Mouse (Mus musculus) CH12.LX (cell line): ENCODE measurements at regions not wholly inside any gene's neighbourhood (a gene's known extent, or its start where the extent isn't known, plus 50 kb on each side); places are given as distances from the start of the nearest gene placed in this dataset.

Experiments used
- DNase-seq: peaks from one replicate; pipeline ENCODE4 v3.0.0-alpha.2; 2013; ENCODE audit errors: extremely low read depth
- H3K27ac ChIP-seq: 2 replicates; pipeline ENCODE4 v1.5.1; 2012; ENCODE audit warnings: low read depth, mild to moderate bottlenecking, control low read depth, moderate library complexity; ENCODE audit not compliant: insufficient read depth
- H3K27me3 ChIP-seq: replicated peaks from 2 replicates; pipeline ENCODE3; 2012; ENCODE audit warnings: inconsistent platforms
- H3K36me3 ChIP-seq, 2 experiments: replicated peaks in 1 of 2; 2 replicates each; pipeline versions ENCODE3 to v1.6.1; 2012; ENCODE audit warnings: inconsistent platforms in 1 of 2, low read length in 1 of 2, mild to moderate bottlenecking in 1 of 2, mixed read lengths in 1 of 2, moderate library complexity in 1 of 2; ENCODE audit not compliant: control insufficient read depth in 1 of 2, insufficient read depth in 1 of 2
- H3K4me1 ChIP-seq, 2 experiments: 2 replicates each; pipeline ENCODE4 v1.6.1; 2012; ENCODE audit warnings: inconsistent platforms in 1 of 2, moderate library complexity in 1 of 2; ENCODE audit not compliant: insufficient read depth in 2 of 2, control insufficient read depth in 1 of 2
- H3K4me2 ChIP-seq: 2 replicates; pipeline ENCODE4 v1.6.1; 2012; ENCODE audit warnings: low read depth, mild to moderate bottlenecking, control low read depth; ENCODE audit not compliant: poor library complexity, insufficient read depth, severe bottlenecking
- H3K4me3 ChIP-seq, 3 experiments: fragments of 150-350 bp in 1 of 3; sonication (generic) in 1 of 3; replicated peaks in 1 of 3; 2 replicates each; pipeline versions ENCODE3 to v1.5.1; 2011 to 2012; ENCODE audit warnings: low read depth in 2 of 3, low read length in 2 of 3, mild to moderate bottlenecking in 2 of 3, moderate library complexity in 2 of 3, control low read depth in 1 of 3, improper control_type of control experiment in 1 of 3, inconsistent platforms in 1 of 3, mixed read lengths in 1 of 3; ENCODE audit not compliant: poor library complexity in 1 of 3
- H3K79me2 ChIP-seq: replicated peaks from 2 replicates; pipeline ENCODE4 v1.6.1; 2012; ENCODE audit warnings: mild to moderate bottlenecking, moderate library complexity; ENCODE audit not compliant: control insufficient read depth, poor library complexity, insufficient read depth, severe bottlenecking; ENCODE audit errors: extremely low read depth
- H3K9ac ChIP-seq: 2 replicates; pipeline ENCODE4 v1.6.1; 2012; ENCODE audit warnings: low read depth, mild to moderate bottlenecking, control low read depth, moderate library complexity; ENCODE audit not compliant: insufficient read depth
- H3K9me3 ChIP-seq: replicated peaks from 2 replicates; pipeline ENCODE3; 2012; ENCODE audit warnings: low read length, inconsistent platforms, mixed read lengths
- CHD1 ChIP-seq: IDR thresholded peaks from 2 replicates; pipeline ENCODE4 v1.6.1; 2012; ENCODE audit warnings: low read depth, low read length, improper control_type of control experiment, inconsistent platforms
- CTCF ChIP-seq, 2 experiments: IDR thresholded peaks in 1 of 2; conservative IDR thresholded peaks in 1 of 2; 2 replicates each; pipeline ENCODE4 v1.5.1; 2011 to 2012; ENCODE audit warnings: low read depth in 2 of 2, low read length in 2 of 2, improper control_type of control experiment in 1 of 2, inconsistent platforms in 1 of 2, mild to moderate bottlenecking in 1 of 2, moderate library complexity in 1 of 2
- ELF1 ChIP-seq: IDR thresholded peaks from 2 replicates; pipeline ENCODE4 v1.6.1; 2014; ENCODE audit warnings: low read depth, mild to moderate bottlenecking, inconsistent platforms, low read length, improper control_type of control experiment
- GABPA ChIP-seq: IDR thresholded peaks from 2 replicates; pipeline ENCODE4 v1.6.1; 2012; ENCODE audit warnings: low read depth, low read length, improper control_type of control experiment, inconsistent platforms; ENCODE audit not compliant: insufficient replicate concordance
- HCFC1 ChIP-seq: IDR thresholded peaks from 2 replicates; pipeline ENCODE4 v1.6.1; 2012; ENCODE audit warnings: low read depth, mild to moderate bottlenecking, inconsistent platforms, low read length, improper control_type of control experiment
- IRF4 ChIP-seq: IDR thresholded peaks from 2 replicates; pipeline ENCODE4 v1.6.1; 2014; ENCODE audit warnings: low read depth, mild to moderate bottlenecking, inconsistent platforms, low read length, improper control_type of control experiment
- KAT2A ChIP-seq: IDR thresholded peaks from 2 replicates; pipeline ENCODE4 v1.6.1; 2012; ENCODE audit warnings: low read length, improper control_type of control experiment, inconsistent platforms; ENCODE audit not compliant: insufficient replicate concordance
- MEF2A ChIP-seq: IDR thresholded peaks from 2 replicates; pipeline ENCODE4 v1.6.1; 2014; ENCODE audit warnings: low read depth, mild to moderate bottlenecking, inconsistent platforms, low read length, improper control_type of control experiment, borderline replicate concordance
- MXI1 ChIP-seq: IDR thresholded peaks from 2 replicates; pipeline ENCODE4 v1.6.1; 2011; ENCODE audit warnings: mild to moderate bottlenecking, low read depth, low read length, improper control_type of control experiment
- NELFE ChIP-seq: IDR thresholded peaks from 2 replicates; pipeline ENCODE4 v1.6.1; 2011; ENCODE audit warnings: low read depth, low read length, improper control_type of control experiment
- NRF1 ChIP-seq: IDR thresholded peaks from 2 replicates; pipeline ENCODE4 v1.6.1; 2014; ENCODE audit warnings: low read depth, mild to moderate bottlenecking, inconsistent platforms, low read length, improper control_type of control experiment, moderate library complexity
- POLR2A ChIP-seq: IDR thresholded peaks from 2 replicates; pipeline ENCODE4 v1.6.1; 2011; ENCODE audit warnings: low read depth, mild to moderate bottlenecking, improper control_type of control experiment, low read length
- RCOR1 ChIP-seq: conservative IDR thresholded peaks from 2 replicates; pipeline ENCODE4 v1.6.1; 2012; ENCODE audit warnings: low read depth, mild to moderate bottlenecking, inconsistent platforms, low read length, improper control_type of control experiment
- SIN3A ChIP-seq: IDR thresholded peaks from 2 replicates; pipeline ENCODE4 v1.6.1; 2012; ENCODE audit warnings: low read length, improper control_type of control experiment, inconsistent platforms
- TBP ChIP-seq: conservative IDR thresholded peaks from 2 replicates; pipeline ENCODE4 v1.6.1; 2011; ENCODE audit warnings: low read depth, low read length, improper control_type of control experiment
- TCF12 ChIP-seq: IDR thresholded peaks from 2 replicates; pipeline ENCODE4 v1.6.1; 2014; ENCODE audit warnings: low read depth, mild to moderate bottlenecking, inconsistent platforms, low read length, improper control_type of control experiment
- USF1 ChIP-seq: IDR thresholded peaks from 2 replicates; pipeline ENCODE4 v1.6.1; 2014; ENCODE audit warnings: low read depth, mild to moderate bottlenecking, inconsistent platforms, low read length, improper control_type of control experiment
- USF2 ChIP-seq: conservative IDR thresholded peaks from 2 replicates; pipeline ENCODE4 v1.6.1; 2011; ENCODE audit warnings: low read depth, low read length, improper control_type of control experiment
- ZC3H11A ChIP-seq: IDR thresholded peaks from 2 replicates; pipeline ENCODE4 v1.6.1; 2012; ENCODE audit warnings: low read depth, mild to moderate bottlenecking, inconsistent platforms, low read length, improper control_type of control experiment
- ZKSCAN1 ChIP-seq: IDR thresholded peaks from 2 replicates; pipeline ENCODE4 v1.6.1; 2012; ENCODE audit warnings: low read depth, inconsistent platforms, low read length, improper control_type of control experiment, borderline replicate concordance
- ZMIZ1 ChIP-seq: IDR thresholded peaks from 2 replicates; pipeline ENCODE4 v1.6.1; 2012; ENCODE audit warnings: low read depth, mild to moderate bottlenecking, inconsistent platforms, low read length, improper control_type of control experiment
- dilution Hi-C: fragments of 300-500 bp; cut with MboI; formaldehyde crosslinking; loops from 2 replicates; pipeline ENCODE4 v1.14.3; 2020; ENCODE audit warnings: low sequenced_read_pairs; ENCODE audit not compliant: extremely low pct_unique_long_range_greater_than_20kb, extremely low pct_ligation_motif_present
- in situ Hi-C: fragments of 300-500 bp; cut with MboI; formaldehyde crosslinking; loops from 3 replicates; pipeline ENCODE4 v1.14.3; 2019; ENCODE audit warnings: low sequenced_read_pairs, low pct_ligation_motif_present, low pct_unique_long_range_greater_than_20kb, mixed read lengths

DNA sequence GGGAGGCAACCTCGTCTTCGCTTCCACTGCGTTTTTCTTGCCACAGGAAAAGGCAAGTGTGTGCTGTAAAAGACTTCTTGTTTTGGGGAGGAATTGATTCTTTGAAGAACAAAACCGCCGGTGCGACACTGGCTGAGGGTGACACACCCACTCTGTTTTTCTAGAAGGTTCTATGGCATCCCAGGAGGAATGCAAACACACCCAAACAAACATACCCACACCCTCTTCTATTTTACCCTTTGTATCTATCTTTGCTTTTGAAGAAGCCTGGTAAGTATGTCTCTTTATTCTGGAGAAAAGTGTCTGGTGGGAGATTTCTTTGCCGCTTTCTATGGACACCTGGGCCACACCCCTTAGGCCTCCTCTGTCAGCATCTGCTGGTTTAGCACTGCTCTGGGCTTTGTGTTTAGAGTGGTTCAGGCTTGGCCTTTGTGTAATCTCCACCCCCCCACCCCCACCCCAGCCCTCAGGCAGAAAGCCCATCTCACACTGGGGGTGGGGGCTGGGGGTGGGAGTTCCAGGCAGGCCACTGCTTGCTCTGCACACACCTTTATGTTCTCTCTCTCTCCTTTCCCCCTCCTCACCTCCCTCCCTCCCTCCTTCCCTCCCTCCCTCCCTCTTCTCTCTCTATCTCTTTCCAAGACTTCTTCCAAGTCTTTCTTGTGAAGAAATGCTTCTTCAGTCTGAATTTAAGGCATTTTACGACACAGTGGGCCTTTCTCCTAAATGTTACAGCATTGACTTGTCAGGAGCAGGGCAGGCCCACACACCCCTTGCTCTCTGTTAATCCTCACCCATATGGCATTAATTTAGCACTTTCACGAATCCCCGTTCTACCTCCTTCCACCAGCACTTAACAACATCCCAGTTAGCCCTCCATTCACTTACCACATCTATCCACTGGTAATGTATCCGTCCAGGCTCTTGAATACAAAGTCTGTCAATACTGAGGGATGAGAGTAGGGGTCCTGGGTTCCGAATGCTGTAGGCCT, 83.2 kb upstream of the Cops8 start:
- H3K4me2 ChIP-seq, result no peak overlapping the region
- H3K36me3 ChIP-seq, result no peaks in the 10 kb centered on the region
- dilution Hi-C loops (no loop called here), in situ Hi-C loops (no loop called here)
- H3K4me3 ChIP-seq, result no peak overlapping the region
- H3K4me1 ChIP-seq, result peaks cover 0 to 3% of the 10 kb centered on the region in 2 experiments; a peak in 2 of 4 replicates
- H3K27ac ChIP-seq, result no peak overlapping the region
- H3K9ac ChIP-seq, result no peak overlapping the region
- H3K79me2 ChIP-seq, result no peaks in the 10 kb centered on the region
- no peaks in the 10 kb centered on the region for H3K27me3 ChIP-seq
- H3K9me3 ChIP-seq, result no peaks in the 10 kb centered on the region
- no peak for DNase-seq
- TF ChIP-seq HCFC1 (no peak), KAT2A (no peak), ZC3H11A (no peak), ZMIZ1 (no peak)

GRCm38 (mm10) chr1:90522294-90522693, 80.5 kb upstream of the Cops8 start:
- Histone ChIP-seq H3K9me3 (no peaks in the 10 kb centered on the region), H3K36me3 (no peaks in the 10 kb centered on the region)

More at GRCm38 (mm10) chr1:90522294-90522693, 80.5 kb upstream of the Cops8 start:
- no peak overlapping the region for H3K4me3 ChIP-seq
- no peak for DNase-seq
- in situ Hi-C loops, result no loop called here
- dilution Hi-C loops, result no loop called here
- no peak overlapping the region for H3K4me2 ChIP-seq
- TF ChIP-seq NELFE, result no peak
- no peak for TF ChIP-seq TBP
- no peak for TF ChIP-seq SIN3A
- no peak for TF ChIP-seq MEF2A
- no peak for TF ChIP-seq POLR2A
- TF ChIP-seq CTCF (conservative IDR thresholded peaks at IDR 0.05 in 1 of 2, IDR thresholded peaks at IDR 0.05 in 1 of 2; ENCODE audit: low read depth in 2 of 2, low read length in 2 of 2), result no peak
- TF ChIP-seq RCOR1, result no peak
- TF ChIP-seq IRF4, result no peak
- no peak for TF ChIP-seq ELF1
- TF ChIP-seq USF2, result no peak
- no peak for TF ChIP-seq TCF12
- no peak for TF ChIP-seq NRF1
- TF ChIP-seq GABPA, result no peak
- TF ChIP-seq USF1, result no peak
- TF ChIP-seq ZMIZ1, result no peak
- TF ChIP-seq CHD1, result no peak
- no peak for TF ChIP-seq MXI1
- TF ChIP-seq ZKSCAN1, result no peak
- H3K27ac ChIP-seq, result no peak overlapping the region
- no peaks in the 10 kb centered on the region for H3K27me3 ChIP-seq
- peaks cover 0 to 7% of the 10 kb centered on the region in 2 experiments; a peak in 2 of 4 replicates for H3K4me1 ChIP-seq
- H3K79me2 ChIP-seq, result no peaks in the 10 kb centered on the region
- H3K9ac ChIP-seq, result no peak overlapping the region
